8 mouse cellular contexts compared by ENCODE assay signal in the genomic region with DNA sequence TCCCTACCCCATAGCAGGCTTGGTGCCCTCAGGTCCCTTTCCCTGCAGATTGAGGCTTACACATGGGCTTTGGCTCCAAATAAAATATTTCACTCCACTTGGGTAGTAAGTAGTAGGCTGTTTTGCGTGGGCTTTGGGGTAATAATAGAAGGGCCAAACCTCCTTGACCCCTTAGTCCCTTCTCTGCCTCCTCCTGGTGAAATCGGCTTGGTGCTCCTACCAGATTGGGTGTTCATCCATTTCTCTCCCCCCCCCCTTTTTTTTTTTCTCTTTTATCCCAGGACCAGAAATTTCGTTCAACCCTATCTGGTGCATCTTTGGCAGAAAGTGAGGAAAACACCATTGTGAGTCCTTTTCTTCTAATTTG. TPM values are rescaled to one million over a fixed set of nuclear protein-coding genes. Genes with fewer than 3 reads are reported as not detected.
DNase-seq lines count a peak whose midpoint lies in the region; ATAC-seq and TF ChIP-seq lines count a peak whose summit lies in the region.

No protein-coding gene starts in this region.

- H3K4me1 ChIP-seq in heart, embryonic 14.5 days (ENCODE audit: control insufficient read depth in 2 of 2, insufficient read depth in 2 of 2, low read length in 2 of 2) = peaks cover 2 to 5% of the 10 kb centered on the region in 2 experiments; a peak in 3 of 4 replicates
- peaks cover 0 to 2% of the 10 kb centered on the region in 2 experiments; a peak in 2 of 4 replicates for H3K4me1 ChIP-seq in ES-E14 (ENCODE audit: control insufficient read depth in 2 of 2, insufficient read depth in 2 of 2, low read length in 2 of 2, poor library complexity in 1 of 2)
- H3K4me1 ChIP-seq in forebrain, embryonic 12.5 days = peaks cover 25% of the 10 kb centered on the region

- in situ Hi-C loops in ES-E14 (cut with MboI; ENCODE audit: low sequenced_read_pairs in 2 of 2, unreplicated experiment in 2 of 2) = no loop called here

- H3K27ac ChIP-seq in heart, embryonic 14.5 days (replicated peaks in 1 of 2; ENCODE audit: control insufficient read depth in 1 of 2, insufficient read depth in 1 of 2, low read depth in 2 of 2, low read length in 2 of 2) = peak overlapping the region; percentile 99 to 100
- peak overlapping the region; percentile 91; the same call in 1 of the 2 replicates for H3K27ac ChIP-seq in ES-E14 (ENCODE audit: insufficient read depth, low read depth, low read length, poor library complexity, severe bottlenecking)
- peak overlapping the region; percentile 99 for H3K27ac ChIP-seq in forebrain, embryonic 12.5 days

- peaks cover 28% of the 10 kb centered on the region for H3K36me3 ChIP-seq in heart, embryonic 14.5 days (ENCODE audit: control insufficient read depth, insufficient read depth, low read length)
- H3K36me3 ChIP-seq in ES-E14 (ENCODE audit: control insufficient read depth, insufficient read depth, low read length, poor library complexity, severe bottlenecking) = peaks cover 7% of the 10 kb centered on the region
- H3K36me3 ChIP-seq in forebrain, embryonic 12.5 days (replicated peaks) = peaks cover 13% of the 10 kb centered on the region

- WGBS in heart, embryonic 14.5 days = 0% methylated on average over 3 of the region's 3 CpGs
- WGBS in forebrain, embryonic 12.5 days = 0% methylated on average over 3 of the region's 3 CpGs

- peak overlapping the region; percentile 84 to 98 for H3K4me3 ChIP-seq in heart, embryonic 14.5 days (ENCODE audit: control insufficient read depth in 1 of 2, insufficient read depth in 1 of 2, low read depth in 1 of 2, low read length in 2 of 2)
- peak overlapping the region; percentile 90 to 95 for H3K4me3 ChIP-seq in ES-E14 (ENCODE audit: insufficient read depth in 1 of 2, low read depth in 1 of 2, low read length in 2 of 2, poor library complexity in 1 of 2, severe bottlenecking in 1 of 2)
- H3K4me3 ChIP-seq in forebrain, embryonic 12.5 days (replicated peaks) = peak overlapping the region; percentile 85

- H3K9ac ChIP-seq in heart, embryonic 14.5 days (ENCODE audit: low read length) = peak overlapping the region; percentile 96
- peak overlapping the region; percentile 95 for H3K9ac ChIP-seq in ES-E14 (ENCODE audit: insufficient read depth, low read depth, low read length, poor library complexity, severe bottlenecking)
- H3K9ac ChIP-seq in forebrain, embryonic 12.5 days = peak overlapping the region; percentile 96

- no peak for DNase-seq in heart, adult 11 months
- no peak for DNase-seq in ES-E14 (ENCODE audit: low read depth, low spot score)
- DNase-seq in lung, postnatal 10 days = peak; percentile 51
- DNase-seq in B cell, adult 2 months = no peak
- no peak for DNase-seq in gastrocnemius, adult 8-10 months (ENCODE audit: low spot score in 2 of 2)
- DNase-seq in thymus, postnatal 0 days (ENCODE audit: low spot score) = no peak

- ATAC-seq in heart, embryonic 14.5 days (ENCODE audit: insufficient number of reproducible peaks, insufficient read depth, low FRiP score, low read depth) = no peak
- no peak for ATAC-seq in forebrain, embryonic 12.5 days (ENCODE audit: low FRiP score)

- no peaks in the 10 kb centered on the region for H3K27me3 ChIP-seq in heart, embryonic 14.5 days (ENCODE audit: control insufficient read depth, insufficient read depth, low read length)
- no peaks in the 10 kb centered on the region for H3K27me3 ChIP-seq in forebrain, embryonic 12.5 days

- H3K9me3 ChIP-seq in heart, embryonic 14.5 days (ENCODE audit: control insufficient read depth, low read length) = peaks cover 2% of the 10 kb centered on the region; the same call in 1 of the 2 replicates
- no peaks in the 10 kb centered on the region for H3K9me3 ChIP-seq in ES-E14 (ENCODE audit: control insufficient read depth, insufficient read depth, low read depth, low read length)
- no peaks in the 10 kb centered on the region for H3K9me3 ChIP-seq in forebrain, embryonic 12.5 days

- peak overlapping the region; percentile 85 for H3K4me2 ChIP-seq in heart, embryonic 14.5 days (ENCODE audit: low read length)
- peak overlapping the region; percentile 61 for H3K4me2 ChIP-seq in forebrain, embryonic 12.5 days

TF ChIP-seq in ES-E14, 5 proteins besides CTCF, POLR2A, EP300 and RAD21:
- no peak for TF ChIP-seq MAFK (IDR thresholded peaks at IDR 0.05; ENCODE audit: insufficient read depth, low read depth, low read length)
- no peak for TF ChIP-seq ZNF384 (IDR thresholded peaks at IDR 0.05; ENCODE audit: low read depth, low read length)
- TF ChIP-seq CHD2 (IDR thresholded peaks at IDR 0.05; ENCODE audit: low read depth, low read length) = no peak
- no peak for TF ChIP-seq HCFC1 (IDR thresholded peaks at IDR 0.05; ENCODE audit: borderline replicate concordance, insufficient read depth, low read length)
- TF ChIP-seq ZC3H11A (IDR thresholded peaks at IDR 0.05; ENCODE audit: borderline replicate concordance, low read depth, low read length) = no peak

RNA-seq across cellular contexts. Expression of a gene that starts 1.0 kb away (rescaled TPM):
- polyA plus RNA-seq in heart, embryonic 14.5 days (2014; fragmentation: Nextera tagmentation; extraction: Ambion mirVana) = 28.3 and 30.2 TPM in 2 replicates
- total RNA-seq in ES-E14 (2012; rRNA removed) = 18.4 and 35.3 TPM in 2 replicates
- 88.2 and 89.5 TPM in 2 replicates for polyA plus RNA-seq in forebrain, embryonic 12.5 days (2016; fragmentation: Nextera tagmentation; extraction: Ambion mirVana)
- total RNA-seq in gastrocnemius, adult 8-10 months (2022) = 10 to 100 TPM; 32.3 to 42.2 (median 34.7) TPM
- 26.7 and 28.4 TPM in 2 replicates for polyA plus RNA-seq in thymus, postnatal 0 days (2015; fragmentation: Nextera tagmentation; extraction: Ambion mirVana)
